Mouse (Mus musculus) hindbrain, embryonic 14.5 days (tissue): ENCODE measurements around the gene Plet1. TPM values are rescaled to one million over a fixed set of nuclear protein-coding genes. Genes with fewer than 3 reads are reported as not detected.
A peak's percentile ranks its signal among the peaks of the same experiment; 100 is the strongest.

ENCODE experiments used
- ATAC-seq: fragments of 200-750 bp; cut with Nextera tagmentation; 2 replicates; pipeline ENCODE4 v1.8.0; 2017; ENCODE audit warnings: moderate number of reproducible peaks, mild to moderate bottlenecking, moderate TSS enrichment, moderate library complexity; ENCODE audit not compliant: low FRiP score
- DNase-seq: peaks from one replicate; pipeline ENCODE4 v3.0.0-alpha.2; 2015; ENCODE audit warnings: low spot score
- H3K27ac ChIP-seq: fragments of 300-500 bp; sonication (generic); 2 replicates; pipeline ENCODE4 v1.5.1; 2014; ENCODE audit warnings: mild to moderate bottlenecking, moderate library complexity
- H3K27me3 ChIP-seq: fragments of 300-500 bp; sonication (generic); 2 replicates; pipeline ENCODE4 v1.6.1; 2014; ENCODE audit warnings: mild to moderate bottlenecking, low read length, mixed read lengths; ENCODE audit not compliant: control insufficient read depth, insufficient read depth
- H3K36me3 ChIP-seq: fragments of 300-500 bp; sonication (generic); replicated peaks from 2 replicates; pipeline ENCODE4 v1.6.1; 2014; ENCODE audit not compliant: control insufficient read depth, insufficient read depth
- H3K4me1 ChIP-seq: fragments of 300-500 bp; sonication (generic); replicated peaks from 2 replicates; pipeline ENCODE4 v1.6.1; 2014; ENCODE audit warnings: antibody characterized with exemption, low read length, mixed read lengths; ENCODE audit not compliant: control insufficient read depth, insufficient read depth
- H3K4me2 ChIP-seq: fragments of 300-500 bp; sonication (generic); replicated peaks from 2 replicates; pipeline ENCODE4 v1.6.1; 2014; ENCODE audit warnings: mild to moderate bottlenecking, moderate library complexity
- H3K4me3 ChIP-seq: fragments of 300-500 bp; sonication (generic); replicated peaks from 2 replicates; pipeline ENCODE4 v1.5.1; 2014; ENCODE audit warnings: mild to moderate bottlenecking, low read length
- H3K9ac ChIP-seq: fragments of 300-500 bp; sonication (generic); 2 replicates; pipeline ENCODE4 v1.6.1; 2014
- H3K9me3 ChIP-seq: fragments of 300-500 bp; sonication (generic); 2 replicates; pipeline ENCODE4 v1.6.1; 2016; ENCODE audit warnings: low read length; ENCODE audit not compliant: control insufficient read depth
- WGBS: fragments of 180-500 bp; shearing (Covaris S2); extraction: QIAGEN DNeasy Blood & Tissue Kit; methylation state at CpG from one replicate; pipeline ENCODE4 v1.1.7; 2014; 5-methylcytosine and 5-hydroxymethylcytosine counted together
- polyA plus RNA-seq: library from polyadenylated mRNA; unstranded; fragments of >200 nt; fragmentation: Nextera tagmentation; extraction: Ambion mirVana; gene quantifications from 2 replicates; pipeline ENCODE4 v1.2.1, GENCODE M21; 2014

The Plet1 gene
- polyA plus RNA-seq, 1 experiment from 2014 or later, result 0.24 TPM

GRCm38 (mm10) chr9:50500467-50500973 lies 6.2 kb downstream of the Plet1 start:
- peak overlapping the region; percentile 69; the same call in 1 of the 2 replicates for H3K27ac ChIP-seq
- ATAC-seq, result no peak
- 72% methylated on average over 15 of the region's 15 CpGs for WGBS

GRCm38 (mm10) chr9:50500974-50501501 lies 6.7 kb downstream of the Plet1 start:
- Histone ChIP-seq H3K9me3 (no peaks in the 10 kb centered on the region), H3K27ac (peak overlapping the region; percentile 69), H3K4me1 (0 out of 2 replicates have a peak, but pooled peaks cover 5% of the 10 kb centered on the region), H3K9ac (peak overlapping the region; percentile 53), H3K36me3 (no peaks in the 10 kb centered on the region), H3K27me3 (no peaks in the 10 kb centered on the region), H3K4me3 (peak overlapping the region; percentile 27), H3K4me2 (peak overlapping the region; percentile 52)
- 25% methylated on average over 14 of the region's 14 CpGs for WGBS
- ATAC-seq (peak; percentile 76), DNase-seq (peak; percentile 77)

More at GRCm38 (mm10) chr9:50500467-50500973, 6.2 kb downstream of the Plet1 start:
- no peaks in the 10 kb centered on the region for H3K36me3 ChIP-seq
- no peaks in the 10 kb centered on the region for H3K27me3 ChIP-seq
- H3K4me2 ChIP-seq, result peak overlapping the region; percentile 52
- peak overlapping the region; percentile 53 for H3K9ac ChIP-seq
- 0 out of 2 replicates have a peak, but pooled peaks cover 7% of the 10 kb centered on the region for H3K4me1 ChIP-seq
- no peak for DNase-seq
- H3K9me3 ChIP-seq, result no peaks in the 10 kb centered on the region
- peak overlapping the region; percentile 27 for H3K4me3 ChIP-seq

GRCm38 (mm10) chr9:50502949-50503348 lies 8.6 kb downstream of the Plet1 start:
- Histone ChIP-seq H3K36me3 (no peaks in the 10 kb centered on the region), H3K4me1 (no peaks in the 10 kb centered on the region), H3K9ac (no peak overlapping the region), H3K4me2 (no peak overlapping the region), H3K27me3 (no peaks in the 10 kb centered on the region), H3K4me3 (no peak overlapping the region), H3K9me3 (no peaks in the 10 kb centered on the region), H3K27ac (no peak overlapping the region)
- ATAC-seq (no peak), DNase-seq (no peak)
- 95% methylated on average over 3 of the region's 3 CpGs for WGBS

DNA sequence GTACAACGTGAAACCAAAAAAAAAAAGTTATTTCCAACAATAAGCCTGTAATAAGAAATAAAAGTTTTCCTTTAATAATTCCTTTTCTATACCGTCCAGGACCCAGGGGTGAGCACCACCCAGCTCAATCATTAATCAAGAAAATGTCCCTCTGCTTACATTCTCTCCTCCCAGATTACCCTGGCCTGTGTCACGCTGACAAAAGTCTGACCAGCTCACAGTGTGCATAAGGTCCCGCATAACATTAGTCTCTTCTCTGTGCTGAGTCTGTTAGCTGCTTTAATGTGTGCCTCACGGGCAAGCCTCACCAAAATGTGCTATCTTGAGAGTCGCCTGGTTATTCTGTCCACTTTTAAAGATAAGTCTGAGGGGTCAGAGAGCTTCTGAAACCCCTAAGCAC lies 11.1 kb downstream of the Plet1 start:
- H3K4me3 ChIP-seq, result no peak overlapping the region
- H3K27me3 ChIP-seq, result no peaks in the 10 kb centered on the region
- H3K9me3 ChIP-seq, result no peaks in the 10 kb centered on the region
- no peak overlapping the region for H3K4me2 ChIP-seq
- WGBS, result 47% methylated on average over 6 of the region's 6 CpGs
- no peaks in the 10 kb centered on the region for H3K4me1 ChIP-seq
- ATAC-seq (no peak), DNase-seq (no peak)
- no peak overlapping the region for H3K27ac ChIP-seq
- H3K9ac ChIP-seq, result no peak overlapping the region
- no peaks in the 10 kb centered on the region for H3K36me3 ChIP-seq

DNA sequence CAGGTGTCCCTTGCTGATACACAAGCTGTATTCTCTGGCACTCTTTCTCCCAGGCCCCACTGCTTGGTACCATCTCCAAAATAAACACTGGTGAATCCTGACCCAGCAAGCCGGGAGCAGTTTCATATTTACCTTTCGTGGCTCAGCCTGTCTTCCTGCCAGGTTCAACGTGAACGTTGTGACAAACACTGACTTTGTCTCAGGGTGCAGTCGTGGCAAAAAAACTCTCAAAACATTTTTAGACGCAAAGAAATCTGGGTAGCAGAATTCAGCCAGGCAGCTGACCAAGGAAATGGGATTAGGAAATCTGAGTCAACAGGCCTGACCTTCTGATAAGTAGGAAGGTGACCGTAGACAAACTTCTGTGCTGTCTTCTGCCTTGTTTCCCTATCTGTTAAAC lies 13.2 kb downstream of the Plet1 start:
- DNase-seq, result no peak
- ATAC-seq, result no peak
- Histone ChIP-seq H3K4me3 (no peak overlapping the region), H3K27ac (no peak overlapping the region), H3K9me3 (no peaks in the 10 kb centered on the region), H3K9ac (no peak overlapping the region), H3K27me3 (no peaks in the 10 kb centered on the region), H3K4me2 (no peak overlapping the region), H3K4me1 (no peaks in the 10 kb centered on the region), H3K36me3 (no peaks in the 10 kb centered on the region)
- 82% methylated on average over 7 of the region's 7 CpGs for WGBS

- no peak for DNase-seq
- 93% methylated on average over 5 of the region's 5 CpGs for WGBS
- Histone ChIP-seq H3K27me3 (no peaks in the 10 kb centered on the region), H3K4me3 (no peak overlapping the region), H3K9me3 (no peaks in the 10 kb centered on the region), H3K9ac (no peak overlapping the region), H3K4me2 (no peak overlapping the region), H3K27ac (no peak overlapping the region), H3K4me1 (no peaks in the 10 kb centered on the region), H3K36me3 (no peaks in the 10 kb centered on the region)
- ATAC-seq, result no peak
Measured at GRCm38 (mm10) chr9:50515462-50515861, 21.1 kb downstream of the Plet1 start.

DNA sequence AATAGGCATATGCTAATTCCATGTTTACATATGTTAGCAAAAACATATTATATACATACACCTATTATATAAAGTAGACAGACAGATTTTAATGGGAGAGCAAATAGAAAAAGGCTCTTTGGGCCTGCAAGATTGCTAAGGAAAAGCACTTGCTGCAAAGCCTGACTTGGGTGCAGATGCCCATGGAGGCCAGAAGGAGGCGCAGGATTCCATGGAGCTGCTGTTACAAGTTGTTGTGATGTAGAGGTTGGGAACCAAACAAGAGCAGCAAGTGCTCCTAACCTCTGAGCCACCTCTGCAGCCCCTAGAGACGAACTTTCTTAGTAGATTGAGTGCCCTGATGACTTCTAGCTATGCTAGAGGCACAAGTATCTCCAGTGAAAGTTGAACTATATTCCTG lies 24.5 kb downstream of the Plet1 start:
- 16% methylated on average over 2 of the region's 2 CpGs for WGBS
- no peak overlapping the region for H3K9ac ChIP-seq
- no peak overlapping the region for H3K4me3 ChIP-seq
- peaks cover 8% of the 10 kb centered on the region; the same call in 1 of the 2 replicates for H3K36me3 ChIP-seq
- no peaks in the 10 kb centered on the region for H3K9me3 ChIP-seq
- no peaks in the 10 kb centered on the region for H3K4me1 ChIP-seq
- ATAC-seq, result no peak
- H3K27me3 ChIP-seq, result no peaks in the 10 kb centered on the region
- no peak for DNase-seq
- H3K27ac ChIP-seq, result no peak overlapping the region
- H3K4me2 ChIP-seq, result no peak overlapping the region

DNA sequence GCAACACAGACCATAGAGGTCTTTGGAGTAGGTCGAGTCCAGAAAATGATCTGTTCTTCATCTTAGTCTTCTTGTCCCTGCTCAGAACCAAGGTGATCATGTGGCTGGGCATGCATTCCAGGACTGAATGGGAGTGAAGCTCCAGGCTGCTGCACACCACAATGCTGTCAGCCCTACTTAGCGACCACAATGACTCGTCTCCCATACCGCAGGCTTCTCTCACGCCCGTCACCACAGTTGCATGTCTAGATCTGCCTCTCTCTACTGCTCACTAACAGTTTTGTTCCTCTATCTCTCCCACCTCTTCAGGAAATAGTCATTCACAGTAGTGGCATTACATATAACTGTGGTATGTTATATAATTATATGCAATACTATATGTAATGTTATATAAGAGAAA lies 26.4 kb downstream of the Plet1 start:
- no peak overlapping the region for H3K4me3 ChIP-seq
- no peaks in the 10 kb centered on the region for H3K27me3 ChIP-seq
- ATAC-seq (no peak), DNase-seq (no peak)
- no peaks in the 10 kb centered on the region for H3K4me1 ChIP-seq
- no peak overlapping the region for H3K9ac ChIP-seq
- 89% methylated on average over 6 of the region's 6 CpGs for WGBS
- no peaks in the 10 kb centered on the region for H3K9me3 ChIP-seq
- no peak overlapping the region for H3K4me2 ChIP-seq
- H3K36me3 ChIP-seq, result peaks cover 8% of the 10 kb centered on the region; the same call in 1 of the 2 replicates
- H3K27ac ChIP-seq, result no peak overlapping the region

GRCm38 (mm10) chr9:50521562-50521961 lies 27.2 kb downstream of the Plet1 start:
- H3K4me3 ChIP-seq, result no peak overlapping the region
- no peak overlapping the region for H3K4me2 ChIP-seq
- no peaks in the 10 kb centered on the region for H3K4me1 ChIP-seq
- 62% methylated on average over 2 of the region's 2 CpGs for WGBS
- DNase-seq (no peak), ATAC-seq (no peak)
- H3K27ac ChIP-seq, result no peak overlapping the region
- H3K36me3 ChIP-seq, result peaks cover 8% of the 10 kb centered on the region; the same call in 1 of the 2 replicates
- no peaks in the 10 kb centered on the region for H3K9me3 ChIP-seq
- no peak overlapping the region for H3K9ac ChIP-seq
- no peaks in the 10 kb centered on the region for H3K27me3 ChIP-seq
